Mouse (Mus musculus): ENCODE measurements around the gene Slc25a45.

Slc25a45 gene

DNA sequence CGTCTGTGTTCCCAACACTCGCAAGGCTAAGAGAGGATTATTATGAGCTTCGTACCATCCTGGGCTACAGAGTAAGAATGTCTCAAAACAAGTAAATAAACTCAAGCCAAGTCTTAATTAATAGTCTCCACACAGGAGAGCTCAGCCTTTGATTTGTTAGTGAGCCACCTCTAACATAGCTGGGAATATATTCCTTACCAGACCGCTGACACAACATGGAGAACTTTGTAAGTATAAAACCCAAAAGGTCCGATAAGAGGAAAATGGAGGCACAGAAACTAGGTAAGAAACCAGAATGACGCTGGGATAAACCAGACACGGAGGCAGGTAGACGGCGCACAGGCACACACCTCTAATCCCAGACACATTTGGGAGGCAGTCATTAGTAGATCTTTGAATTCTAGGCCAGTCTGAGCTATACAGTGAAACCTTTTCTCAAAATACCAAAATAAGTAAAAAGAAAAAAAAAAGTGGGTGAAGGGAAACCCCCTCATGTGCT, 36.7 kb upstream of the Slc25a45 start:
- no peak for DNase-seq

DNA sequence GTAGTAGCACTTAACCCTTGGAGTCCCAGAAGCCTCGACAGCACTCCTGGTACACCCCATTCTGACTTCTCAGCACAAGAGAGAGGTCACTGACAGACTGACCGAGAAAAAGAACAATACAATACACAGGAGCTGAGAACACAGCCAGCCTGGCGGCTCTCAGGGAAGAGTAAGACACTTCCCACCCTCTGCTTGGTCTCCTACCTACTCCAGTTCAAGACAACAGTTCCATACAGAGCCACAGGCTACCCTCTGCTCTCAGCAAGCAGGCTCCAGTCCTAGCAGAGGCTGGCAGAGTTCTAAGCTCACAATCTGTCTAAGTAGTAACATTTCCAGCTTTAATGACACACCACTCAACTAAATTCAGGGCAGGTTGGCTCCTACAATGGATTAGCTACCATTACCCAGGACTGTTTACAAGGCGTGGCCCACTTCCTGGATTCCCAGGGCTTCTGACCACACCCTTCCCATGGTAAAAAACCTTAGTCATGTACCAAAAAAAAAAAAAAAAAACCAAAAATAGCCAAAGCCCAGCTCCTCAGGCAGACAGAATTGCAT, 36.1 kb upstream of the Slc25a45 start:
- DNase-seq, result no peak

- no peak for DNase-seq
Observed at GRCm38 (mm10) chr19:5841999-5842784, 35.4 kb upstream of the Slc25a45 start.

DNA sequence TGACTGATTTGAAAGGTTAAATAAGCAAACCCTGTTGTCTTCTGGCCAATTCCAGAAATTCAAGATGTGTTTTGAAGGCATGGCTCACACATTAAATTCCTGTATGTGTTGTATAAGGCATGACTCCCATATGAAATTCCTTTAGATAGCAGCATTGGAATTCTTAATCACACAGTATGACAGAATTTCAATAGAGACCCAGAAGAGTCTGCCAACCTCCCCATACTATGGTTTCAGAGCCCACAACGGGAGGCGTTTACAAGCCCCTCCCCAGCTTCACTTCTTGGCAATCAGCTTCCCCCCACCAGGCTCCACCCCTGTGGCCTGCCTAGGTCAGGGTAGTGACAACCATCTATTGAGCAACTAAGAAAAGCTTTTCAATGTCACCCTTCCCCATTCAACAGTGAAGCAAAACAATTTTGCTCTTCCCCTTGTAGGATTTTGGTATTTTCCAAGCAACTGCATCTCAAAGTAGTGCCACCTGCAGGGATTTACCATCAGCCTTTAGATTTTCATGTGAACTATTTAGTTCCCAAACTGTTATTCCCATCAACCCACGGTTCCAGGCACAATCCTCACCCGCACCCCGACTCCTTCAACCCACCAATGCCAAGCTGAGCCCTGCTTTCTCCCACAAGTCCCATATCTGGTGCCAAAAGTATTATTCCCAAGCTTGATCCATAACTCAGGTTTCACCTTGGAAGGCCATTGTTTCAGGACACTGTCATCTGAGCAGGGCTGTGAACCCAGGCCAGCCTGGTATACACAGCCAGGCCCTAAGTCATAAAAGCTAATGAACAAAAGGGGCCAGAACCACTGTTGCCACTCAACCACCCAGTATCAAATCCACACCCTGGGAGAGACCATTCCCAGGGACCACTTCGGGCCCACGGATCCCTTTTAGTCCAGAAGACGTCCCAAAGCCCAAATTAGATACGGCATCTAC, 34.5 kb upstream of the Slc25a45 start:
- no peak for DNase-seq

DNA sequence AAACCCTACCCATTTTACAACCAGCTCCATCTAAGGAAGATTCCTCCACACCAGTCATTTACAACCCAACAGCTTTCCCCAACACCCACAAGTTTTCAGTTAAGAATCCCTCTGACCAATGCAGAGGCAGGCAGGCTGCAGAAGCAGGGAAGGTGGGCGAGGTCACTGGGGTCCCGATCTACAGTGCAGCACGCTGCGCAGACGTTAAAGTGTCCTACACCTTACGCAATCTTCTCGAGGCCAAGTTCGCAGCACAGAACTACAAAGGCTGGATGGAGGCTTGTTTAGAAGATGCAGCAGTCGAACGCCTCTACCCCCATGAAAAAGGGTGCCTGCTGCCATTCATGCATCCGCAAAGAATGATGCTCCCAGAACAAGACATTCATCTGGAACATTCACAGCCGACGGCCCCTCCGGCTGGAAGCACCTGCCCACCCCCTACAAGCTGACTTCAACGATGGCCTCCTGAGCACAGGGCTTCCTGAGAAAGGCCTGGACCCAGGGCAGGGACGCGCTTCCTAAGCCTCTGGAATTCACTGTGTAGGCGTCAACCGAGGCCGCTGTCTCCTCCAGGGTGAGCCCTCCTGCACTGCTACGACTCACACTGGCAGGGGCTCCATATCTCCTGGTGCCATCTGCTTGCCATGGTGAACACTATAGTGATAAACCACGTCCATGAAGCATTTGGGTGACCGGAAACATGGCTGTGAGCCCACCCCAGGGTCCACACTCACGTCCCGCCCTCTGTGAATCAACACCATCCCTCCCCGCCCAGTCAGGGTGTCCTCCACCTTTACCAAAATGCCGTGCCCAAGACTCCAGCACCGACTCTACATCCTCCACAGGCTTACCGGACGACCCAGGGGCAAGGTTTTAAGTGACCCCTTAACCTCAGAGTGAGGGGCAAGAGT, 33.6 kb upstream of the Slc25a45 start:
- peak; percentile 42 for DNase-seq

DNA sequence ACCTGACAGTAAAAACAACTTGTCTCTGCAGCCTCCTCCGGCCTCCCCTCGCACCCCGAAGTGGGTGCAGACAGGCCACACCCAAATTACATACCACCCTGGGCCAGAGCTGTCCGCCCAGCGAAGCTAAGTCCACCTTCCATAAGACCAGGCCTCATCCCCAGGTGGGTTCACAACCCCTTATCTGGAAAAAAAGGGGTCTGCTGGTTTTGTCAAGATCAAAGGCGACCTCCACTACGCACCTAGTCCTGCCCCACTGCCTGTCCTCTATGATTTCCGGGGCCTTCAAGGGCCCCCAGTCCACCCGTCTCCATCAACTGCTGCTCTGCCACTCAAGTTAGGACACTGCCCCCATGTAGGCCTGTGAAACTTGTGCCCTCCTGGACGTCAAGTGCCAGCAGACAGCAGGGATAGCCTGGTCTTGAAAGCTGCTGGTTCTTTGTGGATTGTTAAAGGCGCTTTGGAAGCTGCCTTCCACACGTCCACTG, 32.7 kb upstream of the Slc25a45 start:
- peak; percentile 41 for DNase-seq

- DNase-seq, result peak; percentile 93
Observed at GRCm38 (mm10) chr19:5845319-5846135, 32.1 kb upstream of the Slc25a45 start.

DNA sequence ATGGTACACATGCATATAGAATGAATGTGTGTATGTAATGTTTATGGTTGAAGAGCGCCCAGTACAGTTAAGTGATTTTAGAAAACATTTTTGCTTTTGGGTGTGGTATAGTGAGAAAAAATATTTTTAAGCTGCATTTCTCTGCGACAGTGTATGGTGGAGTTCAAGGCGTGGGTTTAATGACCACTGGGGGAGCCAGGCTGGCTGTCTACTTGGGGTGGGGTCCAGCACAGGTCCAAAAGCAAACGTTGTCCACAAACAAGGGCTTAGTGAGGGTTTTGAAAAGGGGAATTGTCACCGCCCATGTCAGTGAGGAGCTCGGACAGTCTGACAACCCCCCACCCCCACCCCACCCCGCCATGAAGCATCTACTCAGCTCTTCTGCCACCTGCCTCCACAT, 31.5 kb upstream of the Slc25a45 start:
- peak; percentile 64 for DNase-seq

- DNase-seq, result peak; percentile 86
Observed at GRCm38 (mm10) chr19:5846557-5847305, 30.9 kb upstream of the Slc25a45 start.

- DNase-seq, result peak; percentile 55
Observed at GRCm38 (mm10) chr19:5847306-5847796, 30.3 kb upstream of the Slc25a45 start.

- DNase-seq, result peak; percentile 72
Observed at GRCm38 (mm10) chr19:5848032-5848825, 29.4 kb upstream of the Slc25a45 start.

DNA sequence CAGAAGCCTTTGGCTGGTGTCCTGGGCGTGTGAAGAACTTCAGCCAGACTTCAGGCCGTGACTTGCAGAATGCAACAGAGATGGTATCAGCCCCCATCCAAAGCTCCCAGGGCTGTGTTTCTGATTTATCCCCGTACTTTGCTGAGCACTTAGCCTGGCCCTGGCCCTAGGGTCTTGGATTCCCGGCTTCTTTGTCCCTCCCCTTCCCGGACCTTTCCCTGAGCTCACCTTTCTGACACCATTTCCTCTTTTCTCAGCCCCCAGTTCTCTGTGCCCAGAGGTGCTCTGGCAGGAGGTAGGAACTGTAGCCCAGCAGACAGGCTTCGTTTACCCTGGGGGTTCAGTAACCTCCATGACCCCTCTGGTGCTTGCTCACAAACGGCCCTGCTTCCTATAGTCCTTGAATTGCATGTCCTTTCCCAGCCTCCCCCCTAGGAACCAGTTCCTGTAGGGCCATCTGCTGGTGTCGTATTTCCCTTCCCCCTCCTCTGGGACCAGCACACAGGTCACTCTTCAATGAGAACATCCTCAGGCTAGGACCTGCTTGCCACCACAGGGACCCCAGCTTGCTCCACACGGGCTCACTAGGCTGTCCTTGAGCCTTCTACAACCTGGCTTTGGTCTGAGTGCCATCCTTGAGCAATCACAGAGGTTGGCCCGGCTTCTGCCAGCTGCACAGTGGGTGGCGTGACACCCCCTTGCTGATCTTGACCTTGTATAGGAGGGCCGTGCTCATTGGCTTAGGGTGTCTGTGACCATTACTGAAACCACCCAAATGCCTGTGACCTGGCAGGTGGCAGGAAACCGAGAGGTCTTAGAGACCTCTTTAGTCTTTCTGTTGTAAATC, 28.6 kb upstream of the Slc25a45 start:
- peak; percentile 60 for DNase-seq

- peak; percentile 96 for DNase-seq
Observed at GRCm38 (mm10) chr19:5849843-5850527, 27.6 kb upstream of the Slc25a45 start.

DNA sequence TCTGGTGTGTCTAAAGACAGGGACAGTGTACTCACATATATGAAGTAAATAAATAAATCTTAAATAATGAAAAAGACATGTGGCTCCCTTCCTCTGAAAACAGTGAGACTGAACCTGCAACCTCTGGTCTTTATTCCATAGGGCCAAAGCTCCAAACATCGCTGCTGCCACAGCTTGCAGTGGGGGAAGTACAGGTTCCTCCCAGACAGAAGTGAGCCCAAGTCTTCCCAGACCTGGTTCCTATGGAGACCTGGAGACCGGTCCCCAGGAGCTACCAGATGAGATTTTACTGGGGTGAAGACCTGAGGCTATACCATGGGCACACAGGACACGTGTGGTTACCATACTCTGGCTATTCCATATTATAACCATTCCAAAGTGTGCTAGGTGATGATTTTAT, 26.7 kb upstream of the Slc25a45 start:
- DNase-seq, result no peak

GRCm38 (mm10) chr19:5851481-5851971, 26.1 kb upstream of the Slc25a45 start:
- no peak for DNase-seq

DNA sequence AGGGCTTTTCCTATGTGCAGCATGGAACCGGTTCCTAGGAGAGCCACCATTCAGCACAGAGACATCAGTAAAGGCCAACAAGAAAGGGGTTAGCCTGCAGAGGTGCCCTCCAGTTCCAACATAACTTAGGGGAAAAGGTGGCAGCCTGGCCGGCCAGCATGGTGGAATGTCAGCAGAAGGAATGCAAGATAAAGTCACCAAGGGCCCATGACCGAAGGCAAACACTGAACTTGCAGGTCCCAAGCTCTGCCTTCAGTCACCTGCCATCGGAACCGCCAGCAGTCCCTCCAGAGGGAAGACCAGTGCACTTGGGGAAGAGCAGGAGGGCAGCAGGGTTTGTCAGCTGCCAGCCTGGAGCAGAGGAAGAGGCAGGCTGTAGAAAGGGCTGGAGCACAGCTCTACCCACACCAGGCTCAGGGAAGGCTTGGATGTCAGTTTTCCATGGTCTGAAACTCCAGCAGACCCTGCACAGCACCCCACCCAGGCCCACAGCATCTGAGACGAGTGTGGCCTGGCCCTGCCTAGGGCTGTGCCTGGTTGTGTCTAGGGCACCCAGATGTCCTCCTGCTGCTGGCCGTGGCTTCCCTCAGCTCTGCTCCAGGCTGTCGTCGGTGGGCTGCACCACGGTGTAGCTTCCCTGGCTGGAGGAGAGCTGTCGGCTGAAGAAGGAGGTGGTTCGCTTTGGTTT, 25.4 kb upstream of the Slc25a45 start:
- no peak for DNase-seq

DNA sequence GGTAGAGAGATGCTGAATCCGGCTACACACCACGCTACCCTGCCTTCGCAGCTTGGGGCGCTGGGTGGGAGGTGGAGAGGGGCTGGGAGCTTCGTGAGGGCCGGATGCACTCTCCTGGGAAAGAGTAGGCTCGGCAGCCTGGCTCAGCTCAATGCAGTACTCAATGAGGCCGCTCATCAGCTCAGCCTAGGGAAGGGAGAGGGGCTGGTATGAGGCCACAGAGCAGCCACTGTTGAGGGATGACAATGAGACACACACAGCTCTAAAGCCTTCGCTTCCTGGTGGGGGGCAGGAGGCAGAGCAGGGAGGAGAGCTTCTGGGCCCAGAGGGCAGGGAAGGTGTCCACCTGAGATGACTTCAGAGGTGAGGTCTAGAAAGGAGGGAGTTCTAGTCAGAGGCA, 21.0 kb upstream of the Slc25a45 start:
- DNase-seq, result no peak
